Mouse (Mus musculus) testis, postnatal 10 days (tissue): ENCODE results near the gene Vav1.
"Not testable (repeated sequence)": the region's sequence is repeated elsewhere in the genome, so short reads cannot be mapped to it uniquely, and the experiment has no call there.

Source experiments
- DNase-seq: peaks from one replicate; pipeline ENCODE4 v3.0.0; 2021; ENCODE audit warnings: low spot score

Vav1 gene

DNA sequence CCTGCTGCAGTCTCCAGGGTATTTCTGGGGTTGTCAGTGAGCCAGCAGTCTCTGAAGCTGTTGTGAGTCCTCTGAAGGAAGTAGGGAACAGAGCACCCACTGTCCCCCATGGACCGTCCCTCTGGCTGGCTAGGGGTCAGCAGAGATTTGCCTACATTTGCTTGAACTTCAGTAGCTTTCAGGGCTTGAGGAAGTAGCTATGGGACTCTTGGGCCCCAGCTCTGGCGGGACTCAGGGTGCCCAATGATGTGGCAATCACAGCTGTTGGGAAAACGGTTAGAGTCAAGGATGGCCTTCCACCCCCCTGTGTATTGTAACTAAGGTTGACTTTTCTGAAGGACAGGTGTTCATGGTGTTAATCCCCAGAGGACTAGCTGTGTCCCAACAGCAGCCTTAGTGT lies 1.5 kb downstream of the Vav1 start:
- DNase-seq = no peak

DNA sequence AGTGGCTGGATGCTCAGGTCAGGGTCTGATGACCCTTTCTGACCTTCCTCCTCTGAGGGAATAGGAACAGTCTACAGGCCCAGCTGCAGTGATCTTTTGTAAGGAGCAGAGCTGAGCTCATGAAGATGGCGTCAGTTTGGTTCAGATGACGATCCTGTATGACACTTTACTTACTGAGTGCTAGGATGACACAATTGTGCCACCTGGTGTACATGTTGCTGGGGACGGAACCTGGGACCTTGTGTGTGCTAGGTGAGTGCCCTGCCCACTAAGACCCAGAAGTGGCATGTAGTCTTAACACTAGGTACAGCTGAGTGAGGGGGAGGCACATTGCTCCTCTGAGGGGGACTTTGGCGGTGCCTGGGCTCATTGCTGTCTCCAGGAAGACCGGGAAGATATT lies 5.0 kb downstream of the Vav1 start:
- no peak for DNase-seq

DNA sequence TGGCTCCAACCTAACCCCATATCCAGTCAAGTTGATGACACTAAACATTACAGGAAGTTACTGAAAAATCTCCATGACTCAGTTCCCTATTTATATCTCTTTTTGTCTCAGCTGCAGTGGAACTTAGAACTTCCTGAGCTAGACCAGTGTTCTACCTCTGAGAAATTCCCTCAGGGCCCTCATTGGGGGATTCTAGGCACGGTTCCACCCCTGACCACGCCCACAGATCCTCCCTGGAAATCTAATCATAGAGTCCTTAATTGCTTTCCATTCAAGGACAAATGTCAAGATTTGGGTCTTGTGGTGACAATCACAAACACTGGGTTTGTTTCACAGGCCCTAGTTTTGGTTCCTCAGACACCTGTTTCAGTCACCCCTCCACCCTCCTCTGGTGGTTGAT lies 6.2 kb downstream of the Vav1 start:
- DNase-seq = no peak

DNA sequence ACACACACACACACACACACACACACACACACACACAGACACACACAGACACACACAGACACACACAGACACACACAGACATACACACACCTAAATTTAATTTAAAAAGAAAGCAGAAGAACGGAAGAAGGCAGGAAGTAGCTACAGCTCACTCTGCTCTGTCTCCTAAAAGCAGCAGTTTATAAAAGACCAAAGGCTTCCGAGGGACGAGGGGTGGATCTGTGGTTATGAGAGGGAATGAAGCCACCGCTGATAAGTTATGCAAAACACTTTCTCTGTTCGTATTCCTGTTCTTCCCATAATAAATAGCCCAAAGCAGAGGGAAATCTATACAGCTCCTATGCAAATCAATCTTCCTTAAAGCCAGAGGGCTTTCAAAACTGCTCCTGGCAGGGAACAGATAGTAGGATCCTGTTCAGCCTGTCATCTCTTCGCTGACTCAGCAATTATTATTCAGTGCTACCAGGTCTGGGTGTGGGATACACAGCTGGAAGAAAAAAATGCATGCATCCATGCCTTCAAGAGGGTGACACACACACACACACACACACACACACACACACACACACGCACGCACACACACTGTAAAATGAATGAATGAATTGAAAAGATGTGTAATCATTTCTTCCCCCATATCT lies 7.9 kb downstream of the Vav1 start:
- DNase-seq = no peak

DNA sequence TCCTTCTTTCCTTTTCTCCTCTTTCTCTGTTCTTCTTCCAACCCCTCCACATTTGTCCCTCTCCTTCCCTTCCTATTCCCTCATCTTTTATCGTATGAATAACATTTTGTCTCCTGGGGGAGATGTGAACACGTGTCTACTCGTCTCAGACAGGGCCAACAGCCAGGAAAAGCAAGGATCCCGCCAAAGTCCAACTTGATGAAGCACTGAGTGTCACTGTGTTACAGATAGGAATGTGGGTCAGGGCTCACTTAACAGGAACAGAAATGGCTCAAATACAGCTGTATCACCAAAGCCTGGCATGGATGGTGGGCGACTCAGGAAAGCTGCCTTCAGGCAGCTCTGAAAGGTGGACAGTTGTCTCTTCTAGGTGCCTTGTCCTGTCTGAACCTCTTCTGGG lies 10.4 kb downstream of the Vav1 start:
- no peak for DNase-seq

DNA sequence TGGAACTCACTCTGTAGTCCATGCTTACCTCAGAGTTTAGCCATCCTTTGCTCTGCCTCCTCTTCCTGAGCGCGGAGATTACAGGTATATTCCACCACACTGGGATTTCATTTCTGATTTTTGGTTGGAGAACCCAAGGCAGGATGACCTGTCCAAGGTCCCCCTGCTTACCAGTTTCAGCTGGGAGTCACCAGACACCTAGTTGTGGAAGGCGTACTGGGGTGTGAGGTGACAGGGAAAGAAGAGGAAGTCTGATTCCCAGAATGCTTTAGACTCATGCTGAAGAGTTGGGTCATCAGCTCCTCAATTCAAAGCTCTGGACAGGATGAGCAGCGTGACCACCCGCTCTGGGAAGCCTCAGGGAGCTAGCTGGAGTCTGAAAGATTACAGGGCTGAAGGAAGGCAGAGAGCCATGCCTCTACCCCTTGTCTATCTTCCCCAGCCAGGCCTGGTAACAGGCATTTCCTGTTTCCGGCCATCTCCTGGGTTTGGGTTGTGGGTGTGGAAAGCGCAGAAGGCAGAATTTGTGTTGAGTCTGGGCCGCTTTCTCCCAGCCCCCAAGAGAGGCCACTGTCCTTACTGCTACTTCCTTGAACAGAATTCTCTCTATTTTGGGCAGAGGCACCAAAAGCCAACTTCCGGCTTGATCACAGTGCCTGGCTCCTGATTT lies 11.2 kb downstream of the Vav1 start:
- DNase-seq = no peak

DNA sequence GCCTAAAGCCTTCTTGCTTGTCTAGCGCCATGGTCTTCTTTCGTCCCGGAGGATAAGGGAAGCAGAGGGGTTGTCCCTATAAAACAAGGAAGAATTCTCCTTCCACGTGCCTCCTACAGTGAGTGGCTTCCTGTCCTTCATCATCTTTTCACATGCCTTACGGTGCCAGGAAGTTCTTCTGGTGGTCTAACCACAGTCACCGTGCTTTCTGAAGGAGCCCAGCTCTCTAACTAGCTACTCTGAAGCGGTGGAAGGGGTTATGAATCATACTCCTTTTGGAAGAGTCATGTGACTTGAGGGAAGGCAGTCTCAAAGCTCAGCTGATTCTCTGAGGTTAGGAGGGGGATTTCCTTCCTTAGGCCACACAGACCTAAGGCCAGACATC lies 11.8 kb downstream of the Vav1 start:
- no peak for DNase-seq

DNA sequence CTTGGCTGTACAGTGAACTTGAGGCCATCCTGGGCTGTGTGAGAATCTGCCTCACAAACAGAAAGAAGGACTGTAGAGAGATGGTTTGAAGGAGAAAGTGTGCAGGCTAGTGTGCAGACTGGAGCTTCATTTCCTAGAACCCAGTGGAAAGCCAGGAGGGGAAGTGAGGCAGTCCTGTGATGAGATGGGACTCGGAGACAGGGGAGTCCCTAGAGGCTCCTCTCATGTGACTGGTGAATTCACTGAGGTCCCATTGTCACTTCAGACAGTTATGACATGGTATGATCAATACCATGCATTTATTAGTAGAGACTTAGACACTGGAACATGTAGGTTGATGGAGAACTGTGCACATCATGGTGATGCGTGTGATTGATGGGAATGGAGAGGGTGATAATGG lies 13.4 kb downstream of the Vav1 start:
- DNase-seq = no peak

DNA sequence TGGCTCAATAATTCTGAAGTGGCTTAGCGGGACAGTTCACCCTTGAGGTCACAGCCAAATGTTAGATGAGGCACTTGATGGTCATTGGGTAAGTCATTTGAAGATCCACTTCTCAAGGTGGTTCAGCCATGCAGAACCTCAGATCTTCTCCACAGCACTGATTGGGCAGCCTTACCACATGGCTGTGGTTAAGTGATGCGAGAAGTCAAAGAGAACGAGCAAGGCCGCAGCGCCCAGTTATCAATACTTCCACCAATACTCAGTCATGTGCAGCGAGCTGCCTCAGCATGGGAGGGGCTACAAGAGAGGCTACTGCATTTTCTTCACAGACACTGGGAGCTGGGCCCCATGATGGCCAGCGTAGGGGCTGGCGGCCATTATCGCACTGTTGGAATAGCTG lies 14.1 kb downstream of the Vav1 start:
- DNase-seq = no peak

DNA sequence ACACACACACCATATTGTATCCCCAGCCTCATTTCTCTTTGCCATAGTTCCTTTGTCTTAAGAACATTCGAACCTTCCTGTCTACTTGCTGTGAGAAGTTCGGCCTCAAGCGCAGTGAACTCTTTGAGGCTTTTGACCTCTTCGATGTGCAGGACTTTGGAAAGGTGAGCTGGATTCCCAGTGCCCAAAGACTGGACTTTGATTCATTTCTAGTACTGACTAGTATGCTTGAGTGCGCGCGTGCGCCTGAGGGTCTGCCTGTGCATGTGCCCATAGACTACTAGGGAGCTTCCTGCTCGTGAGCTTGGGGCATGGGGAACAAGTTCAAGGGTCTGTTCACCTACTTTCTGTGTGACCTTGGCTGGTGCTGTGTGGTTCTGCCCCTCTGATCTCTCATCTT lies 17.0 kb downstream of the Vav1 start:
- no peak for DNase-seq

DNA sequence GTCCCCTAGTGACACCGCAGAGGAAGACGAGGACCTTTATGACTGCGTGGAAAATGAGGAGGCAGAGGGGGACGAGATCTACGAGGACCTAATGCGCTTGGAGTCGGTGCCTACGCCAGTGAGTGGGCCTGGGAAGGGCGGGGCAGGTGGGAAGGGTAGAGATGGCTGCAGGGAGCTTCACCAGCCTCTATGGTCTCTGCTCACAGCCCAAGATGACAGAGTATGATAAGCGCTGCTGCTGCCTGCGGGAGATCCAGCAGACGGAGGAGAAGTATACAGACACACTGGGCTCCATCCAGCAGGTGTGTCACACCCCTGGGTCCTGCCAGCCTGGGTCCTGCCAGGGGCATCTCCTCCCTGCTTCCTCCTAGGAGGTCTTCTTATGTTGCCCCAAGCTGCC lies 18.1 kb downstream of the Vav1 start:
- DNase-seq = no peak

DNA sequence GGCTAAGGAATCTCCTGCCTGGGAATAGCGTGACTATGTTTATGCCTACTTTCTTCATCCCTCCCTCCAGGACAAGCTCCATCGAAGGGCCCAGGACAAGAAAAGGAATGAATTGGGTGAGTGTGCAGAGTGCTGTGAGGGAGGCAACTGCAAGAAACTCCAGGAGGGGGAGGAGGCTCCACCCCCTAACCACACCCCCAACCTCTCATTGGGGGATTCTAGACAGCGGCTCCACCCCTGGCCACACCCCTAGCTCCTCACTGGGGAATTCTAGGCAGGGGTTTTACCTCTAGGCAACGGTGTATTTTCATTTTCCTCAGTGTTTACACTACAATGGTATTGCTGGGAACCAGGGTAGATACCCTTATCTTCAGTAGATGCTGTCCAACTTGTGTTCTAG lies 26.7 kb downstream of the Vav1 start:
- no peak for DNase-seq

DNA sequence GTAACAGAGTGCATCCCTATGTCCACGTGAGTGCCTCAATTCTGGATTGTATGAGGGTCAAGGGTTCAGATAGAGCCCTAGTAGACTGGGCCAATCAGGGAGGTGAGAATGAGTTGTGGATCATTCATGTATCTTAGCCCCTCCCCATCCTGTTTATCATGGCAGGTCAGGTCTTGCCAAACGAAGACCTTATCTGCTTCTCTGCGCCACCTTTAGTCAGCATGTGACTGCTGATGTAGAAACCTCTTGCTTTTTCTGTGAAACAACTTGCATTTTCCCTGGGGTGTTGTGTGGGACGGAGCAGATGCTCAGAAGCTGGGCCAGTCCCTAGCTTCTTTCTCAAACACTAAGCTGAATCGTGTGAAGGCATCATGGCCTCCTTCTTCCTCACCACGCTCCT lies 28.2 kb downstream of the Vav1 start:
- DNase-seq = no peak

DNA sequence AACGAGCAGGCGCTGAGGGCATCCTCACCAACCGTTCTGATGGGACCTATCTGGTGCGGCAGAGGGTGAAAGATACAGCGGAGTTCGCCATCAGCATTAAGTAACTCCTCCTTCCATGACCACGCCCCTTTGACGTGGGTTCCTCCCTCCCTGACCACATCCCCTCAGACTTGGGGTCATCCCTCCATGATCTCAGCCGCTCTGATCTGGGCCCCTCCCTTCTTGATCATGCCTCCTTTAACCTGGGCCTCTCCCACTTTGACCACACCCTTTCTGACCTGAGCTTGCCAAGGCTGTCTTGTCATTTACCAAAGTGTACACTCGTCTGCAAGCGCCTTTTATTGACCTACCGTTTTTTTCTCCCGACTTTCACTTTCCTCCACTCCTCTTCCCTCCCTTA lies 32.9 kb downstream of the Vav1 start:
- no peak for DNase-seq

DNA sequence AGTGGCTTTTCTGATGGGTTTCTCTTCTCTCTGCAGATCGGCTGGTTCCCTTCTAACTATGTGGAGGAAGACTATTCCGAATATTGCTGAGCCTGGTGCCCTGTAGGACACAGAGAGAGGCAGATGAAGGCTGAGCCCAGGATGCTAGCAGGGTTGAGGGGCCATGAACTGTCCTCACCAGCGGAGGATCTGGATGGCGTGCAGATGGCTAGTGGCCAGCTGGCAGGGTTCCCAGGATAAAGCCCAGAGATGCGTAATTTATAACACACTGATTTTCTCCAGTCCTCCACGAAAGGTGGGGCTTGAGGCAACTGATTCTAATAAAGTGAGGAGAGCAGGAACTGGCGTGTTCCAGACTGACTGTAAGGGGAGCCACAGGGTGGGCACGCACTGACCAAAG lies 48.7 kb downstream of the Vav1 start:
- DNase-seq = peak; percentile 62

DNA sequence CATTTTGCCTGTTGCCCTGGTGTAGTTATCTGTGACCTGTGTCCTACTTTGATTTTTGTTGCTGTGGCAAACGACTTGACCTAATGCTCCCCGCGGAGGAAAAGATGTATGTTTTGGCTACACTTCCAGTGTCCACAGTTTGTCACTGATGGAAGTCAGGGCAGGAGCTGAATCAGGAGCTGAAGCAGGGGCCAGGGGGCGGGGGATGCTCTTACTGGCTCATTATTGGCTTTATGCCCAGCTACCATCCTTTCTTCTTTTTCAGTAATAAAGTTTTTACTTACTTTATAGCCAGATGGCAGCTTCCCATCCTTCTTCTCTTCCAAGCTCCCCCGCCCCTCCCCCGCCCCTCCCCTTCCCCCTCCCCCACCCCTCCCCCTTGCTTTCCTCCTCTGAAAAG lies 50.0 kb downstream of the Vav1 start:
- no peak for DNase-seq

DNA sequence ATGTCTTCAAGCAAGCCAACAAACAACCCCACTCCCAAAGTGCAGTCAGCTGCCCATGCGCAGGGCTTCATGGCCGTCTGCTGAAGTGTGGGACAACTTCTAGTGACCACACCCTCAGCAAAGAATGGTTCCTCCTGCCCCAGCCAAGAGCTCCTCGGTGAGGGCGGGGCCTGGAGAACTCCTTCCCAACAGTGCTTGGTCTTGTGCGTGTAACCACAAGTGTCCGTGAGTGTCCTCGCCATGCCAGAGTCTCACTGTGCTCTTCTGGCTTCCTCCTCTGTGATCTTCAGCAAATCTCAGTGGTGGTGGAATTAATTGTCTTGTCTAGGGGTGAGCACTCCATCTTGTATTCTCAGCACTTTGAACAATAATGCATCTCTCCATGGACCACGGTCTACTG lies 52.1 kb downstream of the Vav1 start:
- no peak for DNase-seq

DNA sequence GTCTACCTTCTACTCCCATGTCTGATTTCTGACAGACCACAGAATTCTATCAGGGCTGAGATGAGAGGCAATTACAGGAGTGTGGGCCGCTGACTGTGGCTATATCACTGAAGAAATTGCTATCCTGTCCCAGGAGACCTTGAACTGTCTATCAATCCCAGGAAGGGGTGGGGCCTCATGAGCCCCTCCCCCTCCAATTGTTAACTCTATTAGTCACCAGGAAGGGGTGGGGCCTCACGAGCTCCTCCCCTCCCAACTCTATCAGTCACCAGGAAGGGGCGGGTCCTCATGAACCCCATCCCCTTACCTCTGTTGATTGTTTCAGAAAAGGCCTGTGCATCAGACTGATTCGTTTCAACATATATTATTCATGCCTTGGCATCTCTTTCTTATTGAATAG lies 53.3 kb downstream of the Vav1 start:
- no peak for DNase-seq

DNA sequence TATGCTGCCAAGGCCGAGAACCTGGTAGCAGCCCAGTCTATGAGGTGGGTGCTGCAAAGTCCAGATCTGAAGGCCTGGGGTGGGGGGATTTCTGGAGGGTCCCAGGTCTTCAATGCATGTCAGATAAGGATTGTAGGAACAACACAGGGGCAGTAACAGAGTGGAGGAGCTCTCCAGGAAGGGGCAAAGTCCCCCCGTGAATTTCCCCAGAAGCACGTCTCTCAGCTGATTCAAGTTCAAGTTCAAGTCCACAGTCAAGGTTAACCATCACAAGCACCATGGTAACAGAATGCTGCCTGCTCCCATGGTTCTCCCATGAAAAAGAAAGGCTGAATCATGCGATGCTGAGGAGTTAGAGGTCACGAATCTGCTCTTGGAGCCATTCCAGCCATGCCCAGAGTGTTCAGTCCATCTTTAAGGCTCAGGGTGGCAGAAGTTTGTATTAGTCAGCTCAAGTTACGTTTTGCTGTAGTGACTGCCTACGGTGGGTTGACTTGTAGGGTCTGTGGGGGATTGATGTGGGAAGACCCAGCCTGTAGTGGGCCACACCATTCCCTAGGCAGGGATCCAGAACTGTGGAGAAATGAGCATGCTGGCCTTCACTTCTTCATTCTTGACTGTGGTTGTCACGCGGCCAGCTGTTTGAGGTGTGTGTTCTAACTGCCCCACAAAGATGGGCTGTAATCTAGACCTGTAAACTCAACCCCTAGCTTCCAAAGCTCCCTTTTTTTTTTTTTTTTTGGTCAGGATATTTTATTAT lies 55.3 kb downstream of the Vav1 start:
- no peak for DNase-seq

DNA sequence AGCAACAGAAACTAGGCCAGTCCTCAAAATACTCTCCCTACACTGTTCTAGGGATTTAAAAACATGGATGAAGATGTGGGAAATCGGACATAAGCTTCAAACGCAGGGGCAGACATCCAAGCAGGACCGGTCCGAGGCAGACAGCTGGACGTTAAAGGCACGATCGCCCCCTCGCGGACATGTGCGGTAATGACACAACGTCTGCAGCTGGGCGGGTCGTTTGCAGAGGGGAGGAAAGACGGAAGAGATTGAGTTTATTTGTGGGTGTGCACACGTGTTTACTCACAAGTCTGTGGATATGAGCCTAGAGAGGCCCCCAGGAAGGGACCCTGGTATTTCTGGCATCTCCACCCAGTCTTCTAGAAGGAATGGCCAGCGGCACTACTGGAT lies 55.9 kb downstream of the Vav1 start:
- DNase-seq = peak; percentile 95

DNA sequence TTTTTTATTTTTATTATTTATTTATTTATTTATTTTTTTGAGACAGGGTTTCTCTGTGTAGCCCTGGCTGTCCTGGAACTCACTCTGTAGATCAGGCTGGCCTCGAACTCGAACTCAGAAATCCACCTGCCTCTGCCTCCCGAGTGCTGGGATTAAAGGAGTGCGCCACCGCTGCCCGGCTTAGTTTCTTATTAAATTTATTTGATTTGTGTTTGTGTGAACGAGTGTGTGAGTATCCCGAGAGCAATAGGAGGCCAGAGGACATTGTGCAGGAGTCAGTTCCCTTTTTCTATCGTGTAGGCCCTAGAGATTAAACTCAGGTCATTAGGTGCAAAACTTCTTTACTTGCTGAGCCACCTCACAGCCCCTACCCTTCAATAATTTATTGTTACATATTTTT lies 56.3 kb downstream of the Vav1 start:
- DNase-seq = not testable (repeated sequence)

DNA sequence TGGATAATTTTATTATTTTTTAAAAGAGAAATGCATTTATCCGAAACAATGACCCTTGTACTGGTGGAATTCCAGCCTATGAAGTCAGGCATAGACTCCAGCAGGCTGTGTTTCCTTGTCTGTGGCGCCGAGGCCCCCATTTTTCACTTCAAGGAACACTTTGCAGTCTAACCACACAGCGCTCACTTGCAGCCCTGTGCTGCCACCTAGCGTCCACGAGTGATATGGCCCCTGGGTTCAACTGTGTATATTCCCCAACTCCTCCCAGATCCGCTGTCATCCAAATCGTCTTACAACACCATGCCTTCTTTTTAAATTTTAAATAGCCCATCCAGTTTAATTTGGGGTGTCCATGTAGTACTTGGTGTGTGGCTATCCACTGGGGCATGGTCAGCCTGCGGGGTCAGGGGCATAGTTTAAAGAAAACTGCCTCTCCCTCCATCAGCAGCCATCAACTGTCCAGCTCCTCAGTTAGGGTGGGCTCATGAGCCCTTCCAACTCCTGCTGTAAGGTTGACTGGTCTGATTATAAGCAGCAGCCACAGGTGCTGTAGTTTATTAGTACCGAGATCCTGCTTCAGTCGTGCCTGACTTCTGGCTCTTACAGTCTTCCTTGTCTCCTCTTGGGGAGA lies 56.9 kb downstream of the Vav1 start:
- DNase-seq = peak; percentile 92

DNA sequence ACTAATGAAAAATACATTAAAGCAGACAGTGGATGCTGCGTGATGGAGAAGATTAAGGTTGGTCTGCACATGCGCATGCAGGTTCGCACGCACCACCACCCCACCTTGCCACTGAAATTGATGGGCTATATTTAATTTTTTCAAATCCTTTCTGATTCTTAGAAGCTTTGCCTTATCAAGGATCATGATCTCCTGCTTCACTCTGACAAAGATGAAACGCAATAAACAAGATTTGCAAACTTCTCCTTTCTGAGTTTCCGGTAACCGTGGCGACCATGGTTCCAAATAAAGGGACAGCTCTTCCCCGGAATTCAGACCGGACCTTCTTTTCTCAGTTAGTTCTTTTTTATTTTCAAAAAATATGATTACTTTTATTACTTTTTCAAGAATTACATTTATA lies 59.1 kb downstream of the Vav1 start:
- DNase-seq = no peak
